Mouse (Mus musculus): ENCODE measurements around the gene Lhfp. TPM values are rescaled to one million over a fixed set of nuclear protein-coding genes. Genes with fewer than 3 reads are reported as not detected.

Gene Lhfp
- polyA plus RNA-seq, 1 experiment from 2014 or later, result 77.0 TPM

DNA sequence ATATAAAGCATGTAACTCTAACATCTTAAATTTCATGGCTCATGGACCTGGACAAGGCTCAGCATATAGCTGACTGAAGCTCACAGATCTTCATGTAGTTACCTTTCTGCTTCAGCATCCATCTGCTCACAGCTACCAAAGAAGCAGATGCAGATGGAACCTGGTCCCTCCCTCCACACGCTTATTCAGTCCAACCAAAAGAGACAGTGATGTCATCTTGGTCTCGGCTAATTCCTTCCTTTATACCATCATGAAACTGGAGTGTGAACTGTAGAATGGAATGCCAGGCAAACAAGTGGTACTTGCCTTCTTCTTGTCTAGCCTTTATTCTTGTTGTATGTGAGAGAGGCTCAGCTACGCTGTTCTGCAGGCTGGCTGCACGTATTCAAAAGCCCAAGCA, 173.1 kb downstream of the Lhfp start:
- no peak overlapping the region for H3K4me2 ChIP-seq (ENCODE audit: low read depth, low read length)
- no peaks in the 10 kb centered on the region for H3K36me3 ChIP-seq (ENCODE audit: control insufficient read depth, insufficient read depth, low read length)
- H3K27ac ChIP-seq (ENCODE audit: low read length), result no peak overlapping the region
- H3K4me1 ChIP-seq (replicated peaks; ENCODE audit: control insufficient read depth, insufficient read depth, low read length), result peaks cover 6% of the 10 kb centered on the region; the same call in 1 of the 2 replicates
- 75% methylated on average over 4 of the region's 4 CpGs for WGBS
- H3K9me3 ChIP-seq (ENCODE audit: control insufficient read depth, low read length), result no peaks in the 10 kb centered on the region
- H3K9ac ChIP-seq (ENCODE audit: low read length), result no peak overlapping the region
- ATAC-seq (ENCODE audit: low read depth), result no peak
- no peak overlapping the region for H3K4me3 ChIP-seq (ENCODE audit: low read length)
- H3K27me3 ChIP-seq (ENCODE audit: control insufficient read depth, insufficient read depth, low read depth, low read length), result no peaks in the 10 kb centered on the region

DNA sequence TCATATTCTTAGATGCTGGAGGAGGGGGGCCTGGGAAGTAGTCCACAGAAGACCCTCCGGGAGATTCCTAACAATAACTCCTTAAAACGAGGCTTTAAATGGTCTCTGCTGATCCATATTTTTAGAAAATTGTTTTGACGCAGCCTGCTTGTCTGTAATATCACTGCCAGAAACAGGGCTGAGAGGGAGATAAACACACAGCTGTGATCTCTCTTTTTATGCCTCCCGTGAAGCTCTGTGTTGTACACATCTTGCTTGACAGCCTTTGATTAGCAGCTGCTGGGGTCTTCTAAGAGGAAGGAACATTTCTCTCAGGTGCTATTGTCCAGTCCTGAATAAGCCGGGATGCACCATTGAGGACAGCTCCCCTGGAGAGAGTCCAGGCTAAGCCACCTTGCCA, 176.4 kb downstream of the Lhfp start:
- Histone ChIP-seq H3K9ac (ENCODE audit: low read length) (no peak overlapping the region), H3K27ac (ENCODE audit: low read length) (no peak overlapping the region), H3K27me3 (ENCODE audit: control insufficient read depth, insufficient read depth, low read depth, low read length) (no peaks in the 10 kb centered on the region), H3K4me2 (ENCODE audit: low read depth, low read length) (no peak overlapping the region), H3K36me3 (ENCODE audit: control insufficient read depth, insufficient read depth, low read length) (no peaks in the 10 kb centered on the region), H3K4me1 (replicated peaks; ENCODE audit: control insufficient read depth, insufficient read depth, low read length) (peaks cover 9% of the 10 kb centered on the region), H3K9me3 (ENCODE audit: control insufficient read depth, low read length) (no peaks in the 10 kb centered on the region), H3K4me3 (ENCODE audit: low read length) (no peak overlapping the region)
- 56% methylated on average over 5 of the region's 5 CpGs for WGBS
- no peak for ATAC-seq (ENCODE audit: low read depth)

DNA sequence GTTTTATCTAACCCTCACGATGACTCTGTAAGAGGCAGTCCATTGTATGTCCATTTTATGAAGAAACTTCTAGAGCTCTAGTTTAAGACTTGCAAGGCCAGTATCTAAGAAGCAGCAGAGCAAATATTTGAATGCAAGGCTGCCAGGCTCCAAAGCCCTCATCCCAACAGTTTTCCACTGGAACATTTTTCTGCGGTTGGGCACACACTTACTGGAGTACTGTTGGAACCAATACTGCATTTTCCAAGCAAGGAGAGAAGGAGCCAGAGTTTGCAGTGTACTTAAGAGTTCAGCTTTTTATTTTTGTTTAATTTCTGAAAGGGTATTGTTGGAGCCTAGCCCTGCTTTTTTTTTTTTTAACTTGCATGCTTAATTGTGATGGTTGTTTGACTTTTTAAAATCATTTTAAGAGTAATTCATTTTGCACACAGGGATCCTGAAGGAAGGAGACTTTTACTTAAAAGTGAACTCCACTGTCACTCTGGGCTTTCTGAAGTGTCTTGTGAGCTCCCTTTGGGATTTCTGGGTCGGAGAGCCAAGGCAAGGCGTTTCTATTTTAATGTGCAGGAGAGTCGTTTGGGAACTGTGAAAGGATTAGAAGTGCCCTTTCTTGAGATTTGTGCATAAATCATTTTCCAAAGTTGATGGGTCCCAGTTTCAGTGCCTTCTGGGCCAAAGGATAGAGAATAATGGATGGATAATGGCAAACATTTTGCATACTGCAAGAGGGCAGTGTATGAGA, 180.4 kb downstream of the Lhfp start:
- Histone ChIP-seq H3K27ac (ENCODE audit: low read length) (peak overlapping the region; percentile 75), H3K4me1 (replicated peaks; ENCODE audit: control insufficient read depth, insufficient read depth, low read length) (peaks cover 23% of the 10 kb centered on the region), H3K36me3 (ENCODE audit: control insufficient read depth, insufficient read depth, low read length) (no peaks in the 10 kb centered on the region), H3K4me3 (ENCODE audit: low read length) (no peak overlapping the region), H3K9ac (ENCODE audit: low read length) (no peak overlapping the region), H3K27me3 (ENCODE audit: control insufficient read depth, insufficient read depth, low read depth, low read length) (no peaks in the 10 kb centered on the region), H3K4me2 (ENCODE audit: low read depth, low read length) (no peak overlapping the region), H3K9me3 (ENCODE audit: control insufficient read depth, low read length) (no peaks in the 10 kb centered on the region)
- 22% methylated on average over 5 of the region's 5 CpGs for WGBS
- ATAC-seq (ENCODE audit: low read depth), result peak; percentile 72

DNA sequence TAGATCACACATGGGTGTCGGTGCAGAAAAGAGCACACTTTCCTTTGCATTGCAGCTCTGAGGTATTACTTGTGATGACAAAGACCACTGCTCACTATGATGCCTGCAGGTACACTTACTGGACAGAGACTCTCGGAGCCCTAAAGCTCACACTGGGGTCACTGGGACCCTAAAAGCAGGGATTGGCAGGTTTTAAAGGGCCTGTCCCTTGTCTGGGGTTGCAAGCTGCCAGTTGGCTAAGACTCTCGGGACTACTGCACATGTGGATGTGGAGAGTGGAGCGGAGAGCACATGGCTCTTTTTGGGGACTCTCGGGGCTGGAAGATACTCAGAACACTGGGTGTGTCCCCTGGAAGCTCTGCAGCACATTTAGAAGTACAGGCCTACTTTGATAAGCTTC, 182.8 kb downstream of the Lhfp start:
- 84% methylated on average over 5 of the region's 5 CpGs for WGBS
- no peak for ATAC-seq (ENCODE audit: low read depth)
- H3K4me2 ChIP-seq (ENCODE audit: low read depth, low read length), result no peak overlapping the region
- no peak overlapping the region for H3K27ac ChIP-seq (ENCODE audit: low read length)
- H3K4me1 ChIP-seq (replicated peaks; ENCODE audit: control insufficient read depth, insufficient read depth, low read length), result peaks cover 23% of the 10 kb centered on the region
- H3K9ac ChIP-seq (ENCODE audit: low read length), result no peak overlapping the region
- H3K27me3 ChIP-seq (ENCODE audit: control insufficient read depth, insufficient read depth, low read depth, low read length), result no peaks in the 10 kb centered on the region
- H3K4me3 ChIP-seq (ENCODE audit: low read length), result no peak overlapping the region
- H3K9me3 ChIP-seq (ENCODE audit: control insufficient read depth, low read length), result no peaks in the 10 kb centered on the region
- no peaks in the 10 kb centered on the region for H3K36me3 ChIP-seq (ENCODE audit: control insufficient read depth, insufficient read depth, low read length)

DNA sequence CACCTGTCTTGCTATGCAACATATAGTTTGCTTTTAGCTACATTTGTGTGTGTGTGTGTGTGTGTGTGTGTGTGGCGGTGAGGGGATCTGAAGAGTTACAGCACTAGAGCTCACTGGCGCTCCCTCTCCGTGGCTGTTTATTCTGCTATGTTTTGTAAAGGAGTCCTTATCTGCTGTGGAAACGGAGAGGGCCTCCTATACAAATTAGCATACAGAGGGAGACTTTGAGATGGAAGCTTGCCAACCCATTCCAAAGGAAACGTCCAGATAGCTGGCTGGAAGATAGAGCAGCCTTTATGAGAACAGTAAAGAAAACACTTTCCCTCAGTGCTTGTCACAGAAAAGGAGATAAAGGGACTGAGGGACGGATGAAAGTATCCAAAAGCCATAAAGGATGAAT, 184.4 kb downstream of the Lhfp start:
- peak; percentile 77 for ATAC-seq (ENCODE audit: low read depth)
- Histone ChIP-seq H3K9ac (ENCODE audit: low read length) (no peak overlapping the region), H3K4me1 (replicated peaks; ENCODE audit: control insufficient read depth, insufficient read depth, low read length) (peaks cover 26% of the 10 kb centered on the region), H3K4me2 (ENCODE audit: low read depth, low read length) (no peak overlapping the region), H3K27me3 (ENCODE audit: control insufficient read depth, insufficient read depth, low read depth, low read length) (no peaks in the 10 kb centered on the region), H3K9me3 (ENCODE audit: control insufficient read depth, low read length) (no peaks in the 10 kb centered on the region), H3K36me3 (ENCODE audit: control insufficient read depth, insufficient read depth, low read length) (no peaks in the 10 kb centered on the region), H3K27ac (ENCODE audit: low read length) (0 out of 2 replicates have a peak overlapping the region, but pooled peaks have one; percentile 15), H3K4me3 (ENCODE audit: low read length) (no peak overlapping the region)
- 8% methylated on average over 6 of the region's 6 CpGs for WGBS

DNA sequence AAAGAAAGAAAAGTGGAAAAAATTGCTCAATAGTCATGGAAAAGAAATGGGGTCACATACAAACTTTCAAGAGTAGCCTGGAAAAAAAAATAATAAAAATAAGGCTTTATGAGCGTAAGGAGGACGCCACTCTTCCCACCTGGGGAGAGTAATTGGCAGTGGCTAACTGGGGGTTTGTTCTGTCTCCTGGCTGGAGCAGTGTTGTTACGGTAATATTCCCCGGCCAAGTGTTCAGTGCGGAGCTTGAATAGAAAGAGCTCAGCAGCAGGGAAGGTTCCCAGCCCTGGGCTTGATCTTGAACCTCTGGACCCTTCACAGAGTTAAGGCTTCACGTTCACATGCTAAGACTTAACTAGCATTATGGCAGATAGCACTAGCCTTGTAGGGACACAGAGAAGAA, 184.9 kb downstream of the Lhfp start:
- H3K27ac ChIP-seq (ENCODE audit: low read length), result 0 out of 2 replicates have a peak overlapping the region, but pooled peaks have one; percentile 30
- H3K4me3 ChIP-seq (ENCODE audit: low read length), result no peak overlapping the region
- no peak for ATAC-seq (ENCODE audit: low read depth)
- H3K9ac ChIP-seq (ENCODE audit: low read length), result no peak overlapping the region
- H3K4me1 ChIP-seq (replicated peaks; ENCODE audit: control insufficient read depth, insufficient read depth, low read length), result peaks cover 23% of the 10 kb centered on the region
- H3K27me3 ChIP-seq (ENCODE audit: control insufficient read depth, insufficient read depth, low read depth, low read length), result no peaks in the 10 kb centered on the region
- H3K4me2 ChIP-seq (ENCODE audit: low read depth, low read length), result no peak overlapping the region
- WGBS, result 65% methylated on average over 6 of the region's 6 CpGs
- H3K36me3 ChIP-seq (ENCODE audit: control insufficient read depth, insufficient read depth, low read length), result no peaks in the 10 kb centered on the region
- no peaks in the 10 kb centered on the region for H3K9me3 ChIP-seq (ENCODE audit: control insufficient read depth, low read length)

DNA sequence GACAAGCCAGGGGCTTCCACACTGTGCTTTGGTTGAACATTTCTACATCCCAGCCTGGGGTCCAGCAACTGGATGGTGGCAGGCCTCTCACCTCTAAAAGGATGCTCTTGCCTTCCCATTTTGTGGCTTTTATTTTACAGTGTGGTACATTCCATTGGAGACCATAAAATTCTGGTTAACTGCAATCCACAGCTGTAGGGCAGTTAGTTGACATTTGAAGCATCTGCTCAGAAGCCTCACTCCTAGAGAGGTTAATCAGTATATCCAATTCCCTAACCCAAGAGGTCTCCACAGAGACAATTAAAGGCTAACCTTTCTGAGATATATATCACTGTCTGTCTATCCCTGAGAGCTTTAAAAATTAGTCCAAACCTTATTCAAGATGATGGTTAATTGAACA, 186.5 kb downstream of the Lhfp start:
- H3K4me1 ChIP-seq (replicated peaks; ENCODE audit: control insufficient read depth, insufficient read depth, low read length), result peaks cover 17% of the 10 kb centered on the region
- no peaks in the 10 kb centered on the region for H3K9me3 ChIP-seq (ENCODE audit: control insufficient read depth, low read length)
- H3K4me3 ChIP-seq (ENCODE audit: low read length), result no peak overlapping the region
- no peak overlapping the region for H3K4me2 ChIP-seq (ENCODE audit: low read depth, low read length)
- no peak for ATAC-seq (ENCODE audit: low read depth)
- H3K36me3 ChIP-seq (ENCODE audit: control insufficient read depth, insufficient read depth, low read length), result no peaks in the 10 kb centered on the region
- H3K27ac ChIP-seq (ENCODE audit: low read length), result no peak overlapping the region
- no peaks in the 10 kb centered on the region for H3K27me3 ChIP-seq (ENCODE audit: control insufficient read depth, insufficient read depth, low read depth, low read length)
- H3K9ac ChIP-seq (ENCODE audit: low read length), result no peak overlapping the region

DNA sequence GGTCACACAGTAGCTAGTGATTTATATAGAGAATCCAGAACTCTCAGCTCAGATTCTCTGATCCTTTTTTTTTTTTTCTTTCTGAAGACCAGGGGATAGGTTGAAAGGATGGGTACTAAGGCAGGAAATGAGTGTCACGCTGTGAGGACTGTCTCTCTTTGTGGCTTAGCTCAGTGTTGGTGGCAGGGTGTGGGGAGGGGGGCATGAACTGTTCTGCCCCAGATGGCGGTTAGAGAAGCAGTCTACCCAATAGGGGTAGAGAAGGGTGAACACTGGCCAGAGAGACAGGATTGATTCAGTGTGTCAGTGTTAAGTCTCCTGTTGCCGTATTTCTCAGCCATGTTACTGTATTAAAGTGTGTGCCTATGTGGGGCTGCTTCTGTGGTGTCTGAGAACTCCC, 189.2 kb downstream of the Lhfp start:
- no peak overlapping the region for H3K9ac ChIP-seq (ENCODE audit: low read length)
- H3K4me3 ChIP-seq (ENCODE audit: low read length), result no peak overlapping the region
- H3K36me3 ChIP-seq (ENCODE audit: control insufficient read depth, insufficient read depth, low read length), result no peaks in the 10 kb centered on the region
- H3K9me3 ChIP-seq (ENCODE audit: control insufficient read depth, low read length), result 0 out of 2 replicates have a peak, but pooled peaks cover 2% of the 10 kb centered on the region
- ATAC-seq (ENCODE audit: low read depth), result no peak
- H3K4me2 ChIP-seq (ENCODE audit: low read depth, low read length), result no peak overlapping the region
- no peak overlapping the region for H3K27ac ChIP-seq (ENCODE audit: low read length)
- H3K27me3 ChIP-seq (ENCODE audit: control insufficient read depth, insufficient read depth, low read depth, low read length), result no peaks in the 10 kb centered on the region
- 60% methylated on average over 3 of the region's 3 CpGs for WGBS
- H3K4me1 ChIP-seq (replicated peaks; ENCODE audit: control insufficient read depth, insufficient read depth, low read length), result peaks cover 13% of the 10 kb centered on the region

DNA sequence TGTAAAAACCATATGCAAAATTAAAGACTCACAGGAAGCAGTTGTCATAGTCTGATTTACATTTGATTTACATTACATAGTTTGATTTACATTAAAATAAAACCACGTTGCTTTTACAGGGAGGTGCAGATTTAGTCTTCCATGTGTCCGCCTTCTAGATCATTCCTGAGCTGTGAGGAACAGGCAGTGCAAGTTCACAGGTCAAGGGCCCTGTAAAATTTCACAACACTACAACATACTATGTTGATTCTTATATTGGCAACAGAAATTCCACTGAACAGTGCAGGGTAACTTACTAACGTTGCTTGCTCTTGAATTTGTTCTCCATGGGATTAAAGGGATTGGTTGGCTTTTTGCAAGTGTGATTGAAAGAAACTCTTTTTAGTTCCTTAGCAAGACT, 189.8 kb downstream of the Lhfp start:
- Histone ChIP-seq H3K36me3 (ENCODE audit: control insufficient read depth, insufficient read depth, low read length) (no peaks in the 10 kb centered on the region), H3K27ac (ENCODE audit: low read length) (no peak overlapping the region), H3K4me2 (ENCODE audit: low read depth, low read length) (no peak overlapping the region), H3K9me3 (ENCODE audit: control insufficient read depth, low read length) (0 out of 2 replicates have a peak, but pooled peaks cover 2% of the 10 kb centered on the region), H3K27me3 (ENCODE audit: control insufficient read depth, insufficient read depth, low read depth, low read length) (no peaks in the 10 kb centered on the region), H3K4me1 (replicated peaks; ENCODE audit: control insufficient read depth, insufficient read depth, low read length) (peaks cover 7% of the 10 kb centered on the region), H3K4me3 (ENCODE audit: low read length) (no peak overlapping the region), H3K9ac (ENCODE audit: low read length) (no peak overlapping the region)
- WGBS, result 30% methylated on average over 3 of the region's 3 CpGs
- no peak for ATAC-seq (ENCODE audit: low read depth)
